Mouse (Mus musculus): ENCODE data around the gene Scn3b. TPM values are rescaled to one million over a fixed set of nuclear protein-coding genes. Genes with fewer than 3 reads are reported as not detected.

Gene Scn3b
- 4.8 and 7.5 TPM in 2 replicates for polyA plus RNA-seq (2015; fragmentation: Nextera tagmentation; extraction: Ambion mirVana)

- Histone ChIP-seq H3K9me3 (no peaks in the 10 kb centered on the region), H3K4me3 (peak within 1 kb of the TSS; percentile 38), H3K9ac (no peak within 1 kb of the TSS), H3K27ac (no peak within 1 kb of the TSS), H3K4me1 (peaks cover 20% of the 10 kb centered on the region), H3K4me2 (peak within 1 kb of the TSS; percentile 72), H3K27me3 (peaks cover 15% of the 10 kb centered on the region), H3K36me3 (no peaks in the 10 kb centered on the region)
- peak; percentile 88 for ATAC-seq (ENCODE audit: borderline replicate concordance, extremely low read depth, low FRiP score, low TSS enrichment)
- under 1% methylated on average over 40 of the region's 42 CpGs for WGBS
Measured at GRCm38 (mm10) chr9:40269103-40269861, at the start of gene Scn3b. Scn3b (plus strand) TSS chr9:40269217.

- Histone ChIP-seq H3K4me1 (no peaks in the 10 kb centered on the region), H3K4me2 (no peak overlapping the region), H3K36me3 (no peaks in the 10 kb centered on the region), H3K9me3 (no peaks in the 10 kb centered on the region), H3K9ac (no peak overlapping the region), H3K27ac (no peak overlapping the region), H3K4me3 (no peak overlapping the region), H3K27me3 (no peaks in the 10 kb centered on the region)
- no peak for ATAC-seq (ENCODE audit: borderline replicate concordance, extremely low read depth, low FRiP score, low TSS enrichment)
- WGBS, result 68% methylated on average over 4 of the region's 4 CpGs
Measured at GRCm38 (mm10) chr9:40224289-40224688, 44.7 kb upstream of the Scn3b start.

GRCm38 (mm10) chr9:40227874-40228789 lies 40.9 kb upstream of the Scn3b start:
- Histone ChIP-seq H3K27ac (no peak overlapping the region), H3K4me3 (no peak overlapping the region), H3K9me3 (no peaks in the 10 kb centered on the region), H3K4me1 (no peaks in the 10 kb centered on the region), H3K9ac (no peak overlapping the region), H3K36me3 (no peaks in the 10 kb centered on the region), H3K27me3 (no peaks in the 10 kb centered on the region), H3K4me2 (no peak overlapping the region)
- WGBS, result 62% methylated on average over 10 of the region's 10 CpGs
- no peak for ATAC-seq (ENCODE audit: borderline replicate concordance, extremely low read depth, low FRiP score, low TSS enrichment)

- Histone ChIP-seq H3K27me3 (no peaks in the 10 kb centered on the region), H3K36me3 (no peaks in the 10 kb centered on the region), H3K9ac (no peak overlapping the region), H3K4me1 (no peaks in the 10 kb centered on the region), H3K9me3 (no peaks in the 10 kb centered on the region), H3K27ac (no peak overlapping the region), H3K4me3 (no peak overlapping the region), H3K4me2 (no peak overlapping the region)
- no peak for ATAC-seq (ENCODE audit: borderline replicate concordance, extremely low read depth, low FRiP score, low TSS enrichment)
- 56% methylated on average over 6 of the region's 6 CpGs for WGBS
Measured at GRCm38 (mm10) chr9:40228804-40229331, 40.1 kb upstream of the Scn3b start.

- H3K27ac ChIP-seq, result no peak overlapping the region
- H3K27me3 ChIP-seq, result no peaks in the 10 kb centered on the region
- no peaks in the 10 kb centered on the region for H3K4me1 ChIP-seq
- no peak overlapping the region for H3K9ac ChIP-seq
- WGBS, result 43% methylated on average over 5 of the region's 5 CpGs
- H3K4me3 ChIP-seq, result no peak overlapping the region
- no peaks in the 10 kb centered on the region for H3K36me3 ChIP-seq
- no peak overlapping the region for H3K4me2 ChIP-seq
- no peak for ATAC-seq (ENCODE audit: borderline replicate concordance, extremely low read depth, low FRiP score, low TSS enrichment)
- no peaks in the 10 kb centered on the region for H3K9me3 ChIP-seq
Measured at GRCm38 (mm10) chr9:40229479-40229878, 39.5 kb upstream of the Scn3b start.

- WGBS, result 67% methylated on average over 3 of the region's 3 CpGs
- Histone ChIP-seq H3K9ac (no peak overlapping the region), H3K9me3 (no peaks in the 10 kb centered on the region), H3K4me3 (no peak overlapping the region), H3K27me3 (no peaks in the 10 kb centered on the region), H3K4me1 (no peaks in the 10 kb centered on the region), H3K36me3 (no peaks in the 10 kb centered on the region), H3K27ac (no peak overlapping the region), H3K4me2 (no peak overlapping the region)
- ATAC-seq (ENCODE audit: borderline replicate concordance, extremely low read depth, low FRiP score, low TSS enrichment), result no peak
Measured at GRCm38 (mm10) chr9:40231019-40231418, 38.0 kb upstream of the Scn3b start.

- Histone ChIP-seq H3K36me3 (no peaks in the 10 kb centered on the region), H3K4me3 (no peak overlapping the region), H3K9ac (no peak overlapping the region), H3K27ac (no peak overlapping the region), H3K9me3 (no peaks in the 10 kb centered on the region), H3K27me3 (no peaks in the 10 kb centered on the region), H3K4me2 (no peak overlapping the region), H3K4me1 (no peaks in the 10 kb centered on the region)
- WGBS, result 61% methylated on average over 10 of the region's 10 CpGs
- no peak for ATAC-seq (ENCODE audit: borderline replicate concordance, extremely low read depth, low FRiP score, low TSS enrichment)
Measured at GRCm38 (mm10) chr9:40234233-40235072, 34.6 kb upstream of the Scn3b start.

- no peak overlapping the region for H3K9ac ChIP-seq
- ATAC-seq (ENCODE audit: borderline replicate concordance, extremely low read depth, low FRiP score, low TSS enrichment), result no peak
- no peak overlapping the region for H3K27ac ChIP-seq
Measured at GRCm38 (mm10) chr9:40235220-40235619, 33.8 kb upstream of the Scn3b start.

GRCm38 (mm10) chr9:40239749-40240148 lies 29.3 kb upstream of the Scn3b start:
- H3K9ac ChIP-seq, result no peak overlapping the region
- WGBS, result 42% methylated on average over 4 of the region's 4 CpGs
- ATAC-seq (ENCODE audit: borderline replicate concordance, extremely low read depth, low FRiP score, low TSS enrichment), result no peak

More at GRCm38 (mm10) chr9:40235220-40235619, 33.8 kb upstream of the Scn3b start:
- Histone ChIP-seq H3K4me1 (no peaks in the 10 kb centered on the region), H3K27me3 (peaks cover 7% of the 10 kb centered on the region), H3K4me3 (no peak overlapping the region), H3K9me3 (no peaks in the 10 kb centered on the region), H3K36me3 (no peaks in the 10 kb centered on the region), H3K4me2 (no peak overlapping the region)
- 83% methylated on average over 7 of the region's 7 CpGs for WGBS

GRCm38 (mm10) chr9:40240311-40240710 lies 28.7 kb upstream of the Scn3b start:
- Histone ChIP-seq H3K27me3 (peaks cover 13% of the 10 kb centered on the region), H3K9me3 (no peaks in the 10 kb centered on the region), H3K4me2 (no peak overlapping the region), H3K36me3 (no peaks in the 10 kb centered on the region), H3K4me1 (peaks cover 17% of the 10 kb centered on the region), H3K27ac (no peak overlapping the region), H3K9ac (no peak overlapping the region), H3K4me3 (no peak overlapping the region)
- no peak for ATAC-seq (ENCODE audit: borderline replicate concordance, extremely low read depth, low FRiP score, low TSS enrichment)
- 35% methylated on average over 5 of the region's 5 CpGs for WGBS

More at GRCm38 (mm10) chr9:40239749-40240148, 29.3 kb upstream of the Scn3b start:
- H3K4me1 ChIP-seq, result peaks cover 17% of the 10 kb centered on the region
- no peak overlapping the region for H3K4me3 ChIP-seq
- no peak overlapping the region for H3K27ac ChIP-seq
- H3K9me3 ChIP-seq, result no peaks in the 10 kb centered on the region
- no peak overlapping the region for H3K4me2 ChIP-seq
- H3K27me3 ChIP-seq, result peaks cover 13% of the 10 kb centered on the region
- H3K36me3 ChIP-seq, result no peaks in the 10 kb centered on the region

- Histone ChIP-seq H3K9ac (peak overlapping the region; percentile 29), H3K27me3 (peaks cover 13% of the 10 kb centered on the region), H3K9me3 (no peaks in the 10 kb centered on the region), H3K27ac (no peak overlapping the region), H3K36me3 (no peaks in the 10 kb centered on the region), H3K4me1 (peaks cover 17% of the 10 kb centered on the region), H3K4me2 (peak overlapping the region; percentile 64), H3K4me3 (peak overlapping the region; percentile 36)
- peak; percentile 64; the same call in 1 of the 2 replicates for ATAC-seq (ENCODE audit: borderline replicate concordance, extremely low read depth, low FRiP score, low TSS enrichment)
- WGBS, result 3% methylated on average over 15 of the region's 15 CpGs
Measured at GRCm38 (mm10) chr9:40241223-40241801, 27.7 kb upstream of the Scn3b start.

All from lung, embryonic 15.5 days (tissue).